Mouse (Mus musculus) olfactory bulb, adult 2 months (tissue): ENCODE results near the gene Adam19.

Experiments
- CTCF ChIP-seq: fragments of 200-500 bp; IDR thresholded peaks from 2 replicates; pipeline ENCODE4 v1.5.1; 2012; ENCODE audit warnings: low read depth, mild to moderate bottlenecking, low read length, moderate library complexity; ENCODE audit not compliant: insufficient read depth
- POLR2A ChIP-seq: fragments of 200-500 bp; IDR thresholded peaks from 2 replicates; pipeline ENCODE4 v1.6.1; 2012; ENCODE audit warnings: mild to moderate bottlenecking, low read depth, low read length, moderate library complexity; ENCODE audit not compliant: insufficient read depth

DNA sequence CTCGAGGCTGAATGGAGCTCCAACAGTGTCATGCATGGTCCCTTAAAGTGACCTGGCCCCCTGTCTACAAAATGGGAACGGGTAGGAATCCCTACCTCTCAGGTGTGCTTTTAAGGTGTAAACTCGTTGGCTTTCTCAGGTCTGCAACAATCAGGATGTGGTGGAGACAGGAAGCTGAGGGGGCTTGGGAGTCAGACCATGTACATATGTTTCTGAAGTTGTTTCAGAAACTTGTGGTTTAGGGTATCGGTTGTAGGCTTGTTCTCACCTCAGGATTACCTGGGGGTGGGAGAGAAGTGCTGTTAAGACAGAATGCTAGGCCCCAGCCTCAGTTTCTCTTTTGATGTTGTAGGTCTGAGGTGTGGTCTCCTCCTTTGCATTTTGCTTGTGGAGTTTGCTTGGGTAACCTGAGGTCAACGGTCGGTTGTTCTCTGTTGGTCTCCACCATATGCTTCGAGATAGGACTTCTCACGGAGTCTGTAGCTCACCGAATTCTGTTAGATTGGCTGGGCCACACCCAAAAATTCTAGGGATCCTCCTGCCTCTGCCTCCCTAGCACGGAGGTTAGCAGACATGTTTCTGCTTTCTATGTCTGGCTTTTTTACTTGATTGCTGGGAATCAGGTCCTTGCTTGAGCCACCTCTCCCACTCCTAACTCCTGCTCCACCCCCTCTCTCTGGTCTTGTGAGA is 34.4 kb downstream of the Adam19 start:
- TF ChIP-seq CTCF = no peak
- no peak for TF ChIP-seq POLR2A
